In the genomic region with DNA sequence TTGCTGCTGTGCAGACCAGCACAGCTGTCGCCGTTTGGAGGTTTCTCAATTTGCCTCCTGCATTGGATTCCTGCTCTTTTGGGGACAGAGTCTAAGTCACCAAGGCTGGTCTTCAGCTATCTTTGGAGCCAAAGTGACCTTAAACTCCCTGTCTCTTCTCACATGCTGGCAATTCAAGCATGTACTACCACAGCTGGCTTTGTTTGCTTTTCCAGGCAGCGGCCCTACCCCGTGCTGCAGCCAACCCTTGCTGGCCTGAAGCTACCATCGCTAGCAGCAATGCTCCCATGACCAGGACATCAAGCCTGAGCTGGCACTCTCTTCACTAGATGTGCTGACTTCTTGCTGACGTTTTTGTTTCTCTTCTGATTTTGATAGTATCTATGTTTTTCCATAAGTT, we compare ENCODE assay signal across 13 mouse cellular contexts. TPM values are rescaled to one million over a fixed set of nuclear protein-coding genes. Genes with fewer than 3 reads are reported as not detected.
A peak's percentile ranks its signal among the peaks of the same experiment; 100 is the strongest.
DNase-seq lines count a peak whose midpoint lies in the region; ATAC-seq and TF ChIP-seq lines count a peak whose summit lies in the region.
"Had no signal": no experiment of that assay in that cellular context is flagged by ENCODE, and none has a peak within 500 bp of the region (broad histone marks: within the 10 kb centered on the region; RNA-seq: fewer than 3 reads in every experiment).

No protein-coding gene starts in this region.

- H3K9me3 ChIP-seq in kidney, embryonic 14.5 days (ENCODE audit: control insufficient read depth, low read length) = no peaks in the 10 kb centered on the region
- H3K9me3 ChIP-seq: embryonic facial prominence, embryonic 15.5 days had no signal

- peak; percentile 75; the same call in 1 of the 2 replicates for ATAC-seq in kidney, embryonic 14.5 days (ENCODE audit: low FRiP score, low TSS enrichment)
- ATAC-seq: forebrain, postnatal 0 days had no signal

- H3K4me2 ChIP-seq in kidney, embryonic 14.5 days (replicated peaks; ENCODE audit: low read depth, low read length) = no peak overlapping the region
- H3K4me2 ChIP-seq: embryonic facial prominence, embryonic 15.5 days had no signal

- H3K27me3 ChIP-seq in kidney, embryonic 14.5 days (ENCODE audit: control insufficient read depth, insufficient read depth, low read length) = no peaks in the 10 kb centered on the region
- H3K27me3 ChIP-seq: embryonic facial prominence, embryonic 15.5 days had no signal

- peaks cover 15% of the 10 kb centered on the region; the same call in 1 of the 2 replicates for H3K4me1 ChIP-seq in kidney, embryonic 14.5 days (ENCODE audit: control insufficient read depth, insufficient read depth, low read length)

- no peak for TF ChIP-seq CTCF in gastrocnemius, adult 2 months (IDR thresholded peaks at IDR 0.05)

- peaks cover 14% of the 10 kb centered on the region; the same call in 1 of the 2 replicates for H3K36me3 ChIP-seq in kidney, embryonic 14.5 days (ENCODE audit: control insufficient read depth, insufficient read depth, low read length)

- 61% methylated on average over 6 of the region's 6 CpGs for WGBS in kidney, embryonic 14.5 days

- intact Hi-C loops in gastrocnemius, adult 2 months (cut with DNase I) = no loop called here
- intact Hi-C loops in heart, postnatal 14 days (cut with DNase I) = no loop called here

- no peak overlapping the region for H3K9ac ChIP-seq in kidney, embryonic 14.5 days (ENCODE audit: low read depth, low read length)
- H3K9ac ChIP-seq: embryonic facial prominence, embryonic 15.5 days; forebrain, postnatal 0 days had no signal

- H3K27ac ChIP-seq in kidney, embryonic 14.5 days (ENCODE audit: low read depth, low read length) = no peak overlapping the region
- peak overlapping the region; percentile 72 for H3K27ac ChIP-seq in gastrocnemius, adult 2 months
- H3K27ac ChIP-seq: embryonic facial prominence, embryonic 15.5 days had no signal

- H3K4me3 ChIP-seq in kidney, embryonic 14.5 days (ENCODE audit: low read length) = no peak overlapping the region
- H3K4me3 ChIP-seq in gastrocnemius, adult 2 months = peak overlapping the region; percentile 13
- H3K4me3 ChIP-seq: embryonic facial prominence, embryonic 15.5 days had no signal

- DNase-seq in kidney, adult 11 months = no peak
- DNase-seq in gastrocnemius, adult 2 months = peak; percentile 65
- DNase-seq in heart, postnatal 14 days = peak; percentile 31 to 50
- peak; percentile 20 for DNase-seq in lung, postnatal 25 days (ENCODE audit: low spot score)
- DNase-seq in cerebellum, adult 11 months = no peak
- DNase-seq in left cerebral cortex, adult 11 months (ENCODE audit: low spot score) = no peak
- DNase-seq: cerebellum, postnatal 10 days; forebrain, postnatal 0 days; kidney, adult 9 months; midbrain, embryonic 14.5 days; right cerebral cortex, postnatal 25 days had no signal

RNA-seq across cellular contexts. Expression of a gene that starts 15.2 kb away (rescaled TPM):
- 19.6 and 26.1 TPM in 2 replicates for polyA plus RNA-seq in kidney, embryonic 14.5 days (2014; fragmentation: Nextera tagmentation; extraction: Ambion mirVana)
- total RNA-seq in gastrocnemius, adult 2 months (2021) = 10 to 100 TPM; 10.0 to 12.7 TPM
- total RNA-seq in heart, postnatal 14 days (2021) = 10 to 100 TPM; 14.0 to 15.7 TPM

RNA-seq across cellular contexts. Expression of a gene that starts 26.5 kb away (rescaled TPM):
- 49.8 and 50.3 TPM in 2 replicates for polyA plus RNA-seq in kidney, embryonic 14.5 days (2014; fragmentation: Nextera tagmentation; extraction: Ambion mirVana)
- 10 to 100 TPM; 61.6 to 67.4 TPM for total RNA-seq in gastrocnemius, adult 2 months (2021)
- 10 to 100 TPM; 30.6 to 33.4 TPM for total RNA-seq in heart, postnatal 14 days (2021)

RNA-seq across cellular contexts. Expression of a gene that starts 42.4 kb away (rescaled TPM):
- polyA plus RNA-seq in kidney, embryonic 14.5 days (2014; fragmentation: Nextera tagmentation; extraction: Ambion mirVana) = 702 and 990 TPM in 2 replicates
- 100 to 1,000 TPM; 178 to 188 TPM for total RNA-seq in gastrocnemius, adult 2 months (2021)
- total RNA-seq in heart, postnatal 14 days (2021) = 100 to 1,000 TPM; 183 to 196 TPM

RNA-seq across cellular contexts. Expression of a gene that starts 50.5 kb away (rescaled TPM):
- 1.3 and 1.7 TPM in 2 replicates for polyA plus RNA-seq in kidney, embryonic 14.5 days (2014; fragmentation: Nextera tagmentation; extraction: Ambion mirVana)
- 1 to 10 TPM; 1.9 to 2.0 TPM for total RNA-seq in gastrocnemius, adult 2 months (2021)
- 1 to 10 TPM; 5.5 to 5.9 TPM for total RNA-seq in heart, postnatal 14 days (2021)

Comparison
In these comparisons a context has a peak if more than half of its experiments do, and no peak if none do; other contexts are left out.
1. DNase-seq: peak in gastrocnemius, adult 2 months (single experiment), heart, postnatal 14 days (2 of 2) and lung, postnatal 25 days (single experiment); none in kidney, adult 11 months (single experiment), cerebellum, adult 11 months (single experiment) and left cerebral cortex, adult 11 months (single experiment).